Mouse (Mus musculus): Measurements from ENCODE around the gene Churc1. TPM values are rescaled to one million over a fixed set of nuclear protein-coding genes. Genes with fewer than 3 reads are reported as not detected.

Churc1 gene
- total RNA-seq, 1 experiment from 2014 or later, result 28.8 TPM

DNA sequence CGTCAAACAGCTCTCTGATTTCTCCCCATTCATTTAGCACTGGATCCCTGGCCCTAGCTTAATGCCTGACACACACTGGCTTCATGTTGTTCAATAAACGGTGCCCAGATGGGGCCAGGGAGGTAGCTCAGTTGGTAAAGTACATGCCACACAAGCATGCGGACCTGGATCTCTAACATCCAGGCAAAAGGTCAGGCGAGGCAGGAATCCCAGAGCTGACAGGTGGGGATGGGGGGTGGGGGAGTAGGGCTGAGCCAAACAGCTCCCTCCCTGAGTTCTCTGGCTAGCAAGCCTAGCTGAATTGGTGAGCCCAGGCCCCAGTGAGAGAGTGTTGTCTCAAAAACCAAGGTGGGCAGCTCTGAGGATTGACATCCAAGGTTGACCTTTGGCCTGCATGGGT lies 51.8 kb downstream of the Churc1 start:
- ATAC-seq (replicated peaks in 1 of 2; ENCODE audit: insufficient read depth in 1 of 2, low FRiP score in 2 of 2, low TSS enrichment in 1 of 2, low read depth in 1 of 2, poor library complexity in 2 of 2, severe bottlenecking in 2 of 2), result no peak

DNA sequence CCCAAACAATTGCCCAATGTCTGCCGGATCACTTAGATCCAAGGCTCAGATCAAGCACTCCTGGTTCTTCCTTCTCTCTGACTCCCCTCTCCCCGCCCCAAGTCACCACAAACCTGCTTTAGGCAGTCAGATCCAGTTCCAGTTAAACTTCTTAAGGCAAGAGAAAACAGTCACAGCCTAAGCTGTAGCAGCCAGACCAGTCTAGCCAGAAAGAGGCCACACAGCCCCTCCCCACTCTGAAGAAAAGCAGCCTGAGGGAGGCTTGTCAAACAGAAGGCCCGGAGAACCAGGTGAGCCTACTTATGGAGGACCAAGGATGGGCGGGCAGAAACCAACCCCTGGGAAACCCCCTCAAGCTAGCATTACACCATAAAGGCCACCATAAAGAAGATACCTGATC lies 52.8 kb downstream of the Churc1 start:
- no peak for ATAC-seq (replicated peaks in 1 of 2; ENCODE audit: insufficient read depth in 1 of 2, low FRiP score in 2 of 2, low TSS enrichment in 1 of 2, low read depth in 1 of 2, poor library complexity in 2 of 2, severe bottlenecking in 2 of 2)

DNA sequence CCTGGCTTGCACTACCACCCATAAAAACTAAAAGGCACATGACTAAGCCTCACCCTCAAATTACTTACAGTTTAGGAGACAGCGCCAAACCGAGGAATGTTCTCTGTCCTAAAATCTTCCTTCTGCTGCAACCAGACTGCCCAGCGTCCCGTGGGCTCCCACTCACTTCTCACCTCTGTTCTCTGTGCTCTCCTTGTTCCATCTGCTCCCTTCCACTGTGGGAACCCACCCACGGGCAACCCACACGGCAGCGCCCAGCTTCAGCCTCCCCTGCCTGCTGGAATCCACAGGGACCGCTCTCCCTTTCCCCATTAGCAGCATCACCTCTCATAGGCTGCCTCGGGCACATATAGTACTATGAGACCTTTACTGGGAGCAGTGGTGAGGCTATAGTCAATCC lies 53.6 kb downstream of the Churc1 start:
- ATAC-seq (replicated peaks in 1 of 2; ENCODE audit: insufficient read depth in 1 of 2, low FRiP score in 2 of 2, low TSS enrichment in 1 of 2, low read depth in 1 of 2, poor library complexity in 2 of 2, severe bottlenecking in 2 of 2), result no peak

DNA sequence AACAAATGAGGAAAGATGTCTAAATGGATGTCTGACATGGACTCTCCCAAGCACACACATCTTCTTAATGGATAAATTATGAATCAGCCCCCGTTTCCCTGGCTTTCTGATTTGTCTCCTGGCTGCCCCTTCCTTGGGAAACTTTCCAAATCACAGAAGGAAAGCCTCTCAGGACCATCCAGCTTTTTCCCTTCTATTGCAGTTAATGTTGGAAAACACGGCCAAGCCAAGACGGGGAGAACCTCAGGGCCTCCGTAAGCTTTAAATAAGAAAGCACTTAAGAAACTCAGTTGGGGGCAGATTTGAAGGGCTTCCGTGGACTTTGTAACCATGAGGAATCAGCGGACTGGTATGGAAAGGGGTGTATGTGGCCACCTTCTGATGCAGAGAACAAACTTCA lies 54.5 kb downstream of the Churc1 start:
- no peak for ATAC-seq (replicated peaks in 1 of 2; ENCODE audit: insufficient read depth in 1 of 2, low FRiP score in 2 of 2, low TSS enrichment in 1 of 2, low read depth in 1 of 2, poor library complexity in 2 of 2, severe bottlenecking in 2 of 2)

DNA sequence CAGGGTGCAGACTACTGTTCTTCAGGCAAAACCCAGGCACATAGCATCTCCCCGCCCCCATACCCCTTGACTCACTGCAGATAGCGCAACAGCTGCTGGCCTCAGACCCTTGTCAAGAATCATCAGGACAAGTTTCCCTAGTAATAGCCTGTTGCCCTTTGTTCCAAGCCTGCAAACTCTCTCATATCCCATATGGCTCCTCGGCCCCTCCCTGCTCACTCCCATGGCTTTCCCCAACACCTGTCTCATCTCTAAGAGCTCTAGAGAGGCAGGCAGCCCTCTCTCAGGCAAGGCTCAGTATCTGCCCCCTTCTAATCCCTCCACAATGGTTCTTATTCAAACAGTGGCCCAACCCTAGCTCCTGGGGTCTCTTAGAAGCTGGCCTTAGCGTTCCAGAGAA lies 55.3 kb downstream of the Churc1 start:
- no peak for ATAC-seq (replicated peaks in 1 of 2; ENCODE audit: insufficient read depth in 1 of 2, low FRiP score in 2 of 2, low TSS enrichment in 1 of 2, low read depth in 1 of 2, poor library complexity in 2 of 2, severe bottlenecking in 2 of 2)

DNA sequence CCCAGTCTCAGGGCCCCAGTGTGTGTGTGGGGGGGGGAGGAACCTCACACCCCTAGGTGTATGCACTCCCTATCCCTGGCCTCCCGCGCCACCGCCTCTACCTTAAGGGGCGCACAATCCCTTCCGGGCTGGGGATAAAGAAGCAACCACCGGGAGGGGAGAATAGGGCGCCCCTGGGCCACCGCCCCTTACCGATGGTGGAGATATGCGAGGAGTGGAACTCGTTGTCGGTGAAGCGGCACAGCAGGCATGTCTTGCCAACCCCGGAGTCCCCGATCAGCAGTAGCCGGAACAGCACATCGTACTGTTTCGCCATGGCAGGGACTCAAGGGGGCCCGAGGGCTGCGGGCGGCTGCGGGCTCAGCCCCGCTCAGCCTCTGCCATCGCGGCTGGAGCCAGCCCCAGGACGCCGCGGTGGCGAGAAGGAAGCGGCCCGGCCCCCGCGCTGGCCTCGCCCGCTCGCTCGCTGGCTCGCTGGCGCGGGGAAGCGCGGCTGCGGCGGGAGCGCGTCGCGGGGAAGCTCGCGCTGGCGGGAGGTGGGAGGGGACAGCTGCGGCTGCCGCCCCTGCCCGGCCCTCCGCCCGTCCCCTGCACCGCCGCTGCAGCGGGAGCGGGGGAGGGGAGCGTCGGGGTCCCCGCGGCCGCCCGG lies 56.8 kb downstream of the Churc1 start:
- peak; percentile 15 to 40; a peak in 2 of 4 replicates for ATAC-seq (replicated peaks in 1 of 2; ENCODE audit: insufficient read depth in 1 of 2, low FRiP score in 2 of 2, low TSS enrichment in 1 of 2, low read depth in 1 of 2, poor library complexity in 2 of 2, severe bottlenecking in 2 of 2)

DNA sequence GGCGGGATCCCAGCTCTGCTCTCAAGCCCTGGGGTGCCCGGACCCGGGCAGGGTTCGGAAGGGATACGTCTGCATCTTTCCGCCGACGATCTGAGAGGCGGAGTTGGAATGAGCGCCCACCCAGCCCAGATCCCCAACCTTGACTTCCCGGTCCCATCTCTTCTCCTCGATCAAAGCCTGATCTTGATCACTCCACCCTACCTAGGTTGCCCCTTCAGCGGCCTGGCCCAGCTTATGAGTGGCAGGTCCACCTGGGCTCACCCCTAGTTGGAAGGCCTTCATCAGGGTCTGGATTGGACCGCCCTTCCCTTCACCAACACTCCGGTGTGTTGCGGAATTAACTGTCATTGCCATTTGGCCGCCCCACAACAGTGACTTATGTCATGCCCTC lies 57.3 kb downstream of the Churc1 start, which contains the start of gene Rab15:
Gene Rab15, minus strand, starts transcription at position 258 of the 391 bp plus-strand sequence.
- ATAC-seq (replicated peaks in 1 of 2; ENCODE audit: insufficient read depth in 1 of 2, low FRiP score in 2 of 2, low TSS enrichment in 1 of 2, low read depth in 1 of 2, poor library complexity in 2 of 2, severe bottlenecking in 2 of 2), result no peak

DNA sequence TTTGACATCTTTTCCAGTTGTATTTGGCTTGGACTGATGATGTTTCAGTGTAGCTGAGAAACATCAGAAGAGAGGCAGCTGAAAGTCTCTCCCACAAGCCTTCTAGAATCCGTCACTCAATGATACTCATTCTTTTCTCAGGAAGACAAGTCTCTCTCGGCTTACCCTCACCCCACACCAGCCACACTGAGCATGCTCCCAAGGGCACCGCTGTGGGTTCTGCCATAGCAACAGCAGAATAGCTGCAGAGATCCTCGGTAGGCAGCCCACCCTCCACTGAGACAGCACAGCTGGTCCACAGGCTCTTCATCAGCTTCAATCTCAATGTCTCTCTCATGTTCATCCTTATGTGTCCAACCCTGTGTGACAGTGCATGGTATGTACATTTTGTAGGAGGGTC lies 59.9 kb downstream of the Churc1 start:
- ATAC-seq (replicated peaks in 1 of 2; ENCODE audit: insufficient read depth in 1 of 2, low FRiP score in 2 of 2, low TSS enrichment in 1 of 2, low read depth in 1 of 2, poor library complexity in 2 of 2, severe bottlenecking in 2 of 2), result no peak

DNA sequence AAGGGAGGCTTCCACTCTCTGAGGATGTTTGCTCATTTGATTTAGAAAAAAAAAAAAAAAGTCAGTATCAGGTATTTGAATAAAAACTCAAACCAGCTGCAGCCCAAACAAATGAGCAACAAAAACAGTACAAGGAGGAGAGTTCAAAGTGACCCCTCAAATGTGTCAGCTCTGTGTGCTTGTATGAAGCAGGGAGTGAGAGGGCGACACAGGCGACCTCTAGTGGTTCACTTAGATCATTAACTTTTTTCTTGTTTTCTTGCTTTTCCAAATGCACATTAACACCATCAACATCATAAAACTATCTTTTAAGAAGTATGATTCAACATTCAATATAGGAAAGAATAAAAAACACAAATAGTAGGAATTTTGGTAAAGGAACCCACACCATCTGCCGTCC lies 67.4 kb downstream of the Churc1 start:
- ATAC-seq (replicated peaks in 1 of 2; ENCODE audit: insufficient read depth in 1 of 2, low FRiP score in 2 of 2, low TSS enrichment in 1 of 2, low read depth in 1 of 2, poor library complexity in 2 of 2, severe bottlenecking in 2 of 2), result no peak

Other genes with a start within 250 kb of the Churc1 start
- 9.6 and 12.3 TPM in 2 replicates for gene Plekhg3, start 234.6 kb upstream of the Churc1 start, total RNA-seq (2017)
- gene Sptb, start 55.0 kb upstream of the Churc1 start, total RNA-seq (2017), result 1.0 and 7.2 TPM in 2 replicates
- gene Fntb, start 51 bp downstream of the Churc1 start, total RNA-seq (2017), result 3.7 and 9.6 TPM in 2 replicates
- gene Gpx2, start 30.0 kb downstream of the Churc1 start, total RNA-seq (2017), result not detected in 2 replicates
- not detected in 2 replicates for gene Rab15, start 57.4 kb downstream of the Churc1 start, total RNA-seq (2017)
- 102 and 115 TPM in 2 replicates for gene Max, start 196.7 kb downstream of the Churc1 start, total RNA-seq (2017)